Comparison of ENCODE assay signal across 8 mouse cellular contexts in genomic region chr16:33062024-33062681, GRCm38 (mm10). TPM values are rescaled to one million over a fixed set of nuclear protein-coding genes. Genes with fewer than 3 reads are reported as not detected.
DNase-seq lines count a peak whose midpoint lies in the region; ATAC-seq and TF ChIP-seq lines count a peak whose summit lies in the region.

Lmln (plus strand) TSS chr16:33062521.

- H3K4me2 ChIP-seq in lung, postnatal 0 days (replicated peaks; ENCODE audit: low read depth, low read length), result peak within 1 kb of the TSS; percentile 94

- peak; percentile 96 for ATAC-seq in frontal cortex, adult (ENCODE audit: low TSS enrichment)
- peak; percentile 99 for ATAC-seq in lung, postnatal 0 days

- H3K4me1 ChIP-seq in hindbrain, embryonic 10.5 days (replicated peaks), result peaks cover 50% of the 10 kb centered on the region
- peaks cover 9% of the 10 kb centered on the region for H3K4me1 ChIP-seq in lung, postnatal 0 days (ENCODE audit: insufficient read depth, low read depth, low read length)

- TF ChIP-seq CTCF in lung, postnatal 0 days (IDR thresholded peaks at IDR 0.05), result no peak

- H3K36me3 ChIP-seq in hindbrain, embryonic 10.5 days, result peaks cover 49% of the 10 kb centered on the region
- H3K36me3 ChIP-seq in lung, postnatal 0 days (ENCODE audit: insufficient read depth, low read length), result peaks cover 10% of the 10 kb centered on the region; the same call in 1 of the 2 replicates

- H3K4me3 ChIP-seq in hindbrain, embryonic 10.5 days, result peak within 1 kb of the TSS; percentile 92
- H3K4me3 ChIP-seq in lung, postnatal 0 days (ENCODE audit: low read depth, low read length), result peak within 1 kb of the TSS; percentile 77

- H3K27me3 ChIP-seq in hindbrain, embryonic 10.5 days (ENCODE audit: insufficient read depth, poor library complexity, severe bottlenecking), result no peaks in the 10 kb centered on the region
- H3K27me3 ChIP-seq in lung, postnatal 0 days (replicated peaks; ENCODE audit: insufficient read depth, low read length), result no peaks in the 10 kb centered on the region

- peak; percentile 83 for DNase-seq in MEL-GATA-1-ER (ENCODE audit: extremely low read depth, low read depth)
- peak; percentile 87 for DNase-seq in cerebellum, adult 8-10 months
- DNase-seq in hindbrain, embryonic 10.5 days (ENCODE audit: low spot score), result peak; percentile 94
- DNase-seq in layer of hippocampus, adult 9-11 months, result peak; percentile 91
- peak; percentile 94 for DNase-seq in lung, postnatal 0 days (ENCODE audit: low spot score)
- peak; percentile 84 for DNase-seq in ovary, postnatal 14 days (ENCODE audit: low spot score)
- peak; percentile 64 for DNase-seq in thymus, postnatal 14 days

- no peaks in the 10 kb centered on the region for H3K9me3 ChIP-seq in hindbrain, embryonic 10.5 days
- H3K9me3 ChIP-seq in lung, postnatal 0 days (ENCODE audit: low read length), result no peaks in the 10 kb centered on the region

- no peak for TF ChIP-seq EP300 in lung, postnatal 0 days (IDR thresholded peaks at IDR 0.05)

- H3K9ac ChIP-seq in lung, postnatal 0 days (replicated peaks; ENCODE audit: low read depth), result peak within 1 kb of the TSS; percentile 44

- peak within 1 kb of the TSS; percentile 93 for H3K27ac ChIP-seq in hindbrain, embryonic 10.5 days
- H3K27ac ChIP-seq in lung, postnatal 0 days (ENCODE audit: low read length), result peak within 1 kb of the TSS; percentile 75

- under 1% methylated on average over 64 of the region's 64 CpGs for WGBS in hindbrain, embryonic 10.5 days
- under 1% methylated on average over 54 of the region's 64 CpGs for WGBS in lung, postnatal 0 days

RNA-seq across cellular contexts. Expression of gene Lmln, which starts in this region (rescaled TPM):
- 2.3 and 4.7 TPM in 2 replicates for polyA plus RNA-seq in hindbrain, embryonic 10.5 days (2016; fragmentation: Nextera tagmentation; extraction: Ambion mirVana)
- 1.1 TPM in 2 replicates for polyA plus RNA-seq in lung, postnatal 0 days (2015; fragmentation: Nextera tagmentation; extraction: Ambion mirVana)

Comparison
In these comparisons a context has a peak if more than half of its experiments do, and no peak if none do; other contexts are left out.
1. Peak in every context shown above with its lines: DNase-seq, ATAC-seq, H3K4me3 ChIP-seq and H3K27ac ChIP-seq.